ENCODE assay signal across 7 mouse cellular contexts in genomic region chr9:114648472-114648871, GRCm38 (mm10). TPM values are rescaled to one million over a fixed set of nuclear protein-coding genes. Genes with fewer than 3 reads are reported as not detected.
A peak's percentile ranks its signal among the peaks of the same experiment; 100 is the strongest.
DNase-seq lines count a peak whose midpoint lies in the region; ATAC-seq and TF ChIP-seq lines count a peak whose summit lies in the region.
"Not testable (repeated sequence)": the region's sequence is repeated elsewhere in the genome, so short reads cannot be mapped to it uniquely, and the experiment has no call there.

No protein-coding gene starts in this region.

- not testable (repeated sequence) for ATAC-seq in intestine, postnatal 0 days; lung, embryonic 14.5 days (ENCODE audit: insufficient read depth)

- TF ChIP-seq POLR2A in cortical plate, adult 2 months (IDR thresholded peaks at IDR 0.05; ENCODE audit: extremely low read depth, insufficient read depth, low read length): not testable (repeated sequence)

- H3K4me2 ChIP-seq in intestine, postnatal 0 days (replicated peaks; ENCODE audit: low read depth); lung, embryonic 14.5 days: not testable (repeated sequence)

- H3K9ac ChIP-seq in intestine, postnatal 0 days (ENCODE audit: low read depth, low read length); lung, embryonic 14.5 days: not testable (repeated sequence)

- H3K27ac ChIP-seq in cortical plate, adult 2 months (ENCODE audit: insufficient read depth, low read length); intestine, postnatal 0 days (ENCODE audit: low read depth, low read length); lung, embryonic 14.5 days (ENCODE audit: low read depth): not testable (repeated sequence)

- 47% methylated on average over 8 of the region's 9 CpGs for WGBS in intestine, postnatal 0 days
- WGBS in lung, embryonic 14.5 days: 50% methylated on average over 8 of the region's 9 CpGs

- peak; percentile 39; the same call in 1 of the 2 replicates for TF ChIP-seq CTCF in cortical plate, adult 2 months (IDR thresholded peaks at IDR 0.05; ENCODE audit: extremely low read depth, insufficient read depth, low read length)
- peak; percentile 71 for TF ChIP-seq CTCF in intestine, postnatal 0 days (IDR thresholded peaks at IDR 0.05; ENCODE audit: low read depth)
- peak; percentile 68 for TF ChIP-seq CTCF in lung, embryonic 14.5 days (IDR thresholded peaks at IDR 0.05; ENCODE audit: low read depth)

- not testable (repeated sequence) for H3K36me3 ChIP-seq in intestine, postnatal 0 days (ENCODE audit: control insufficient read depth, insufficient read depth); lung, embryonic 14.5 days (ENCODE audit: insufficient read depth)

- H3K4me1 ChIP-seq in cortical plate, adult 2 months (ENCODE audit: control insufficient read depth, insufficient read depth, low read length); intestine, postnatal 0 days (replicated peaks; ENCODE audit: control insufficient read depth, insufficient read depth, low read length); lung, embryonic 14.5 days (ENCODE audit: insufficient read depth): not testable (repeated sequence)

- H3K9me3 ChIP-seq in intestine, postnatal 0 days (ENCODE audit: control insufficient read depth); lung, embryonic 14.5 days (ENCODE audit: low read depth, low read length): not testable (repeated sequence)

- H3K4me3 ChIP-seq in cortical plate, adult 2 months (ENCODE audit: insufficient read depth, low read length); intestine, postnatal 0 days (ENCODE audit: low read depth, low read length); lung, embryonic 14.5 days (ENCODE audit: low read depth, low read length): not testable (repeated sequence)

- not testable (repeated sequence) for H3K27me3 ChIP-seq in intestine, postnatal 0 days (replicated peaks; ENCODE audit: control insufficient read depth, insufficient read depth, low read length); lung, embryonic 14.5 days (ENCODE audit: insufficient read depth, low read length)

- DNase-seq in ES-CJ7 (ENCODE audit: low read depth, low spot score) (peak; percentile 54), adipocyte (ENCODE audit: low spot score) (peak; percentile 61)
- peak; percentile 49 for DNase-seq in forelimb bud, embryonic 11.5 days (ENCODE audit: low read depth, low spot score)
- DNase-seq in lung, embryonic 14.5 days: peak; percentile 72
- peak; percentile 46 for DNase-seq in retina, adult 2 months (ENCODE audit: low read depth, low spot score)

RNA-seq across cellular contexts. Expression of gene Cnot10, which starts 8.5 kb away (rescaled TPM):
- polyA plus RNA-seq in cortical plate, adult 2 months (2012; rRNA removed): 82.6 and 83.9 TPM in 2 replicates
- 22.5 and 25.0 TPM in 2 replicates for polyA plus RNA-seq in intestine, postnatal 0 days (2015; fragmentation: Nextera tagmentation; extraction: Ambion mirVana)
- 66.4 and 66.6 TPM in 2 replicates for polyA plus RNA-seq in lung, embryonic 14.5 days (2014; fragmentation: Nextera tagmentation; extraction: Ambion mirVana)

RNA-seq across cellular contexts. Expression of gene Dync1li1, which starts 40.1 kb away (rescaled TPM):
- 57.8 and 57.9 TPM in 2 replicates for polyA plus RNA-seq in cortical plate, adult 2 months (2012; rRNA removed)
- 39.3 and 40.0 TPM in 2 replicates for polyA plus RNA-seq in intestine, postnatal 0 days (2015; fragmentation: Nextera tagmentation; extraction: Ambion mirVana)
- 49.9 and 51.1 TPM in 2 replicates for polyA plus RNA-seq in lung, embryonic 14.5 days (2014; fragmentation: Nextera tagmentation; extraction: Ambion mirVana)
